Mouse (Mus musculus) lung, postnatal 0 days (tissue): ENCODE results near the gene Frmpd3. TPM values are rescaled to one million over a fixed set of nuclear protein-coding genes. Genes with fewer than 3 reads are reported as not detected.
"Not testable (repeated sequence)": the region's sequence is repeated elsewhere in the genome, so short reads cannot be mapped to it uniquely, and the experiment has no call there.

Experiments used
- ATAC-seq: fragments of 200-750 bp; cut with Nextera tagmentation; 2 replicates; pipeline ENCODE4 v1.8.0; 2017; ENCODE audit warnings: moderate library complexity
- DNase-seq: peaks from one replicate; pipeline ENCODE4 v3.0.0-alpha.2; 2016; ENCODE audit warnings: low spot score
- H3K27ac ChIP-seq: fragments of 300-500 bp; sonication (generic); 2 replicates; pipeline ENCODE4 v1.5.1; 2014; ENCODE audit warnings: antibody characterized with exemption, mild to moderate bottlenecking, low read length, mixed read lengths
- H3K27me3 ChIP-seq: fragments of 300-500 bp; sonication (generic); replicated peaks from 2 replicates; pipeline ENCODE4 v1.6.1; 2014; ENCODE audit warnings: low read length, mixed read lengths; ENCODE audit not compliant: insufficient read depth
- H3K36me3 ChIP-seq: fragments of 300-500 bp; sonication (generic); 2 replicates; pipeline ENCODE4 v1.6.1; 2014; ENCODE audit warnings: low read length, mixed read lengths; ENCODE audit not compliant: insufficient read depth
- H3K4me1 ChIP-seq: fragments of 300-500 bp; sonication (generic); 2 replicates; pipeline ENCODE4 v1.6.1; 2014; ENCODE audit warnings: antibody characterized with exemption, low read depth, low read length, mixed read lengths; ENCODE audit not compliant: insufficient read depth
- H3K4me2 ChIP-seq: fragments of 300-500 bp; sonication (generic); replicated peaks from 2 replicates; pipeline ENCODE4 v1.6.1; 2014; ENCODE audit warnings: low read depth, mild to moderate bottlenecking, low read length, moderate library complexity, mixed read lengths
- H3K4me3 ChIP-seq: fragments of 300-500 bp; sonication (generic); 2 replicates; pipeline ENCODE4 v1.5.1; 2014; ENCODE audit warnings: low read depth, low read length
- H3K9ac ChIP-seq: fragments of 300-500 bp; sonication (generic); replicated peaks from 2 replicates; pipeline ENCODE4 v1.6.1; 2014; ENCODE audit warnings: low read depth, mild to moderate bottlenecking
- H3K9me3 ChIP-seq: fragments of 300-500 bp; sonication (generic); 2 replicates; pipeline ENCODE4 v1.6.1; 2016; ENCODE audit warnings: low read length, mixed read lengths
- CTCF ChIP-seq: IDR thresholded peaks from 2 replicates; pipeline ENCODE4 v1.5.1; 2016; ENCODE audit warnings: antibody characterized with exemption, mild to moderate bottlenecking
- EP300 ChIP-seq: IDR thresholded peaks from 2 replicates; pipeline ENCODE4 v1.6.1; 2016; ENCODE audit warnings: antibody characterized with exemption, mild to moderate bottlenecking, control low read depth
- WGBS: fragments of 180-500 bp; shearing (Covaris S2); extraction: QIAGEN DNeasy Blood & Tissue Kit; methylation state at CpG from one replicate; pipeline ENCODE4 v1.1.7; 2014; 5-methylcytosine and 5-hydroxymethylcytosine counted together
- polyA plus RNA-seq: library from polyadenylated mRNA; unstranded; fragments of >200 nt; fragmentation: Nextera tagmentation; extraction: Ambion mirVana; gene quantifications from 2 replicates; pipeline ENCODE4 v1.2.1, GENCODE M21; 2015

Frmpd3 gene
- polyA plus RNA-seq: 0.05 and 0.20 TPM in 2 replicates

DNA sequence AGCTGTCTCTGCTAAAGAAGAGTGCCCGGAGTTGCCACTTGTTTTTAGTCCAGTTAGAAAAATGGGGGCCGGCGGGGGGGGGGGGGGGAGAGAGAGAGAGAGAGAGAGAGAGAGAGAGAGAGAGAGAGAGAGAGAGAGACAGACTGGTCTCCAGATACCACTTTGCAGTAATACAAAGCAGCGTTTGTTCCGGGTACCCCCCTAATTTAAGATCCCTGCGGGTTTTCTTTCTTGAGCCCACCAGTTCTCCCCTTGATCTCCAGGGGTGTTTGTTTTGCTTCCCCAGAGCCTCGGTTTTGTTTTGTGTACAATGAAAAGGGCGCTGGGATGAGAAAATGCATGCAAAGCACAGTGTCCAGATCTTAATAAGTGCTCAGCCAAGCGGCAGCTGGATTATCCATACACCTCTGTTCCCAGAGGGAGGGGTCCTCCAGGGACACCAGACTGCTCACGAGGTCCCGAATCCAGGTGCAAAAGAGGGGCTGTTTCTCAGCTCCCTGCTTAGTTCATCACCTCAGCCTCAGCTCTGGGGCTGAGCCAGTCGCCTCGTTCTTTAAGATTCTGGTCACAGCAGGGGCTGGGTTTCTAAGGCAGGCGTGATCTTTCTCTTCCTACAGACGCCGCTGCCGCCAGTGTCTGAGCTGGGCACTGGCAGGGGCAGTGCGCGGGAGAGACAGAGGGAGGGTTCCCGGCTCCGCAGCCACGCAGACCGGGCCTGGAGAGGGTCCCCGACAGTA, at the start of gene Frmpd3:
Frmpd3 (plus strand) TSS at position 608 of the 737 bp plus-strand sequence.
- DNase-seq (no peak), ATAC-seq (no peak)
- peak within 1 kb of the TSS; percentile 8; the same call in 1 of the 2 replicates for H3K4me3 ChIP-seq
- peak within 1 kb of the TSS; percentile 48 for H3K4me2 ChIP-seq
- H3K27me3 ChIP-seq: no peaks in the 10 kb centered on the region
- no peaks in the 10 kb centered on the region for H3K36me3 ChIP-seq
- TF ChIP-seq CTCF (no peak), EP300 (no peak)
- H3K27ac ChIP-seq: no peak within 1 kb of the TSS
- H3K9ac ChIP-seq: no peak within 1 kb of the TSS
- H3K4me1 ChIP-seq: no peaks in the 10 kb centered on the region
- H3K9me3 ChIP-seq: no peaks in the 10 kb centered on the region
- 15% methylated on average over 19 of the region's 24 CpGs for WGBS

DNA sequence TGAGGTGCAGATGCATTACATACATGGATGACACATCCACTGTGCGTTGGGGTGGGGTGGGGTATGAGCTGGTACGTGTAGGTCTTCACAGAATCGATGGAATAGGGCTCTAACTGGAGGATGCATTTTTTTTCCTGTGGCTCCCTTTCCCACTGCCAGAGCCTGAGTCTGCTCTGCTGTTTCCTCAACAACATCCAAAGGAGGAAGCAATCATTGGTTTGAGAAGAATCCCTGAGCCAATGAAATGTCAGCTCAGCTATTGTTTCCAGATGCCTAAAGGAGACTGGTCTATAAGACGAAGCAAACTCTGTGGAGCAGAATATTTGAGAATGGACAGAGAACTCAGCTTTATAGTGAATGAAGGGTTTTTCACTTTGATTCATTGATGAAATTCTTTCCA, 38.3 kb upstream of the Frmpd3 start:
- Histone ChIP-seq H3K36me3 (no peaks in the 10 kb centered on the region), H3K9ac (no peak overlapping the region), H3K9me3 (no peaks in the 10 kb centered on the region), H3K27me3 (no peaks in the 10 kb centered on the region), H3K4me2 (no peak overlapping the region), H3K4me3 (no peak overlapping the region), H3K4me1 (no peaks in the 10 kb centered on the region), H3K27ac (no peak overlapping the region)
- DNase-seq (no peak), ATAC-seq (no peak)
- TF ChIP-seq CTCF: no peak
- TF ChIP-seq EP300: no peak
- WGBS: 60% methylated on average over 4 of the region's 4 CpGs

DNA sequence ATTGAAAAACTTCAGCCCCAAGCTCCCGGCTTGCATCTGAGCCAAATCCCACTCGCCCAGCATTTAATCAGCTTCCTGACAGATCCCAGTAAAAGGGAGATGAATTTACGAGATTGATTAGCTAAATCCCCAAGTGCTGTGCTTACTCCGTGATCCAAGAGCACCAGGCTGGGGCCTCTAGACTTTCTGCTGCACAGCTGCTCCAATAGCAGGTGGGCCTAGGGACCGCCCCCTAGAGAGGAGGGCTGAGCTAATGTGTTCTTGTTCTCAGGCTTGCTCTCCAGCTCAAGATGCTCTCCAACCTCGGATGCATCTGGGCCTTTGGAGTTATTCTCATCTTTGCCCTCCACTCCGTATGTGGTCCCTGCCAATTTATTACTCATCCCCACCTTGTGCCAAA, 36.4 kb upstream of the Frmpd3 start:
- no peaks in the 10 kb centered on the region for H3K36me3 ChIP-seq
- H3K27ac ChIP-seq: no peak overlapping the region
- no peak for TF ChIP-seq EP300
- no peak for TF ChIP-seq CTCF
- DNase-seq (no peak), ATAC-seq (no peak)
- no peaks in the 10 kb centered on the region for H3K9me3 ChIP-seq
- no peak overlapping the region for H3K4me2 ChIP-seq
- no peaks in the 10 kb centered on the region for H3K4me1 ChIP-seq
- H3K27me3 ChIP-seq: no peaks in the 10 kb centered on the region
- no peak overlapping the region for H3K9ac ChIP-seq
- no peak overlapping the region for H3K4me3 ChIP-seq
- WGBS: 64% methylated on average over 7 of the region's 7 CpGs

- Histone ChIP-seq H3K27ac (no peak overlapping the region), H3K9me3 (no peaks in the 10 kb centered on the region), H3K27me3 (no peaks in the 10 kb centered on the region), H3K36me3 (no peaks in the 10 kb centered on the region), H3K9ac (no peak overlapping the region), H3K4me1 (no peaks in the 10 kb centered on the region), H3K4me2 (no peak overlapping the region), H3K4me3 (no peak overlapping the region)
- TF ChIP-seq EP300 (no peak), CTCF (no peak)
- DNase-seq (no peak), ATAC-seq (no peak)
- 74% methylated on average over 4 of the region's 4 CpGs for WGBS
Measured at GRCm38 (mm10) chrX:140317931-140318330, 24.1 kb upstream of the Frmpd3 start.

DNA sequence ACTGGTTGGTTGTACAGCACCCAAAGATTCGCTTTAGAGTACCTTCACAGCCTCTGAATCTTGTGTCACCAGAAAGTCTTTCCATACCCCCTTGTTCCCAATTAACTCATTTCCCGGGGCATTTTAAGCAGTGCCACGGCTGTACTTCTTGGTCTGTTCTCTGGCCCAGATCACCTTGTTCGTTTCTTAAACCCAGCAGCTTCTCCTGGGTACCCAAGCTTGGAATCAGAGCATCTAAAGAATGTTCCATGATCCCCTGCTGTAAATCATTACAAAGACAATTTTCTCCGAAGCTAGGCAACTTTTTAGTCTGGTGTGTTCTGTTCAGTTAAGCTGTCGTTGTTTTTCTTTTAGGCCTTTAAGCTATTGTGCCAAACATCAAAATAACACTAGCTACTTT, 22.9 kb upstream of the Frmpd3 start:
- no peak for DNase-seq
- WGBS: 79% methylated on average over 6 of the region's 6 CpGs
- no peak overlapping the region for H3K9ac ChIP-seq
- H3K4me3 ChIP-seq: no peak overlapping the region
- H3K36me3 ChIP-seq: no peaks in the 10 kb centered on the region
- H3K4me2 ChIP-seq: no peak overlapping the region
- no peaks in the 10 kb centered on the region for H3K27me3 ChIP-seq
- no peak for ATAC-seq
- no peaks in the 10 kb centered on the region for H3K4me1 ChIP-seq
- no peak for TF ChIP-seq CTCF
- H3K9me3 ChIP-seq: no peaks in the 10 kb centered on the region
- H3K27ac ChIP-seq: no peak overlapping the region

GRCm38 (mm10) chrX:140320671-140321070, 21.4 kb upstream of the Frmpd3 start:
- not testable (repeated sequence) for H3K9me3 ChIP-seq, H3K4me2 ChIP-seq, H3K9ac ChIP-seq, H3K4me3 ChIP-seq, H3K4me1 ChIP-seq, H3K36me3 ChIP-seq, H3K27me3 ChIP-seq, ATAC-seq, DNase-seq, H3K27ac ChIP-seq
- WGBS: 80% methylated on average over 1 of the region's 1 CpGs
